Mouse (Mus musculus) hindbrain, postnatal 0 days (tissue): ENCODE data around the gene Cebpzos. TPM values are rescaled to one million over a fixed set of nuclear protein-coding genes. Genes with fewer than 3 reads are reported as not detected.

Experiments
- ATAC-seq: fragments of 200-750 bp; cut with Nextera tagmentation; 2 replicates; pipeline ENCODE4 v1.8.0; 2017; ENCODE audit warnings: mild to moderate bottlenecking, moderate TSS enrichment, moderate library complexity
- DNase-seq: peaks from one replicate; pipeline ENCODE4 v3.0.0-alpha.2; 2015; ENCODE audit warnings: low spot score
- H3K27ac ChIP-seq: fragments of 300-500 bp; sonication (generic); 2 replicates; pipeline ENCODE4 v1.5.1; 2014; ENCODE audit warnings: mild to moderate bottlenecking
- H3K27me3 ChIP-seq: fragments of 300-500 bp; sonication (generic); 2 replicates; pipeline ENCODE4 v1.6.1; 2014; ENCODE audit warnings: low read length, mixed read lengths; ENCODE audit not compliant: insufficient read depth
- H3K36me3 ChIP-seq: fragments of 300-500 bp; sonication (generic); 2 replicates; pipeline ENCODE4 v1.6.1; 2014; ENCODE audit warnings: low read length, mixed read lengths; ENCODE audit not compliant: insufficient read depth
- H3K4me1 ChIP-seq: fragments of 300-500 bp; sonication (generic); 2 replicates; pipeline ENCODE4 v1.6.1; 2014; ENCODE audit warnings: antibody characterized with exemption, low read length, mixed read lengths; ENCODE audit not compliant: insufficient read depth
- H3K4me2 ChIP-seq: fragments of 300-500 bp; sonication (generic); 2 replicates; pipeline ENCODE4 v1.6.1; 2014; ENCODE audit warnings: low read depth, mild to moderate bottlenecking, low read length, moderate library complexity, mixed read lengths
- H3K4me3 ChIP-seq: fragments of 300-500 bp; sonication (generic); 2 replicates; pipeline ENCODE4 v1.5.1; 2014; ENCODE audit warnings: low read length
- H3K9ac ChIP-seq: fragments of 300-500 bp; sonication (generic); replicated peaks from 2 replicates; pipeline ENCODE4 v1.6.1; 2014; ENCODE audit warnings: mild to moderate bottlenecking, low read length, moderate library complexity, mixed read lengths
- H3K9me3 ChIP-seq: fragments of 300-500 bp; sonication (generic); 2 replicates; pipeline ENCODE4 v1.6.1; 2016; ENCODE audit warnings: low read length, mixed read lengths
- CTCF ChIP-seq: IDR thresholded peaks from 2 replicates; pipeline ENCODE4 v1.5.1; 2016; ENCODE audit warnings: antibody characterized with exemption, control low read depth, low read depth
- WGBS: fragments of 180-500 bp; shearing (Covaris S2); extraction: QIAGEN DNeasy Blood & Tissue Kit; methylation state at CpG from one replicate; pipeline ENCODE4 v1.1.7; 2014; 5-methylcytosine and 5-hydroxymethylcytosine counted together
- polyA plus RNA-seq: library from polyadenylated mRNA; unstranded; fragments of >200 nt; fragmentation: Nextera tagmentation; extraction: Ambion mirVana; gene quantifications from 2 replicates; pipeline ENCODE4 v1.2.1, GENCODE M21; 2015
- total RNA-seq: library from RNA; depleted of rRNA; stranded (reverse); fragments of >200 nt; gene quantifications from 2 replicates; pipeline ENCODE4 v1.2.3, GENCODE M21; 2014; rRNA removed

Gene Cebpzos
- total RNA-seq (18.5 and 32.6 TPM in 2 replicates), polyA plus RNA-seq (140 and 149 TPM in 2 replicates)

DNA sequence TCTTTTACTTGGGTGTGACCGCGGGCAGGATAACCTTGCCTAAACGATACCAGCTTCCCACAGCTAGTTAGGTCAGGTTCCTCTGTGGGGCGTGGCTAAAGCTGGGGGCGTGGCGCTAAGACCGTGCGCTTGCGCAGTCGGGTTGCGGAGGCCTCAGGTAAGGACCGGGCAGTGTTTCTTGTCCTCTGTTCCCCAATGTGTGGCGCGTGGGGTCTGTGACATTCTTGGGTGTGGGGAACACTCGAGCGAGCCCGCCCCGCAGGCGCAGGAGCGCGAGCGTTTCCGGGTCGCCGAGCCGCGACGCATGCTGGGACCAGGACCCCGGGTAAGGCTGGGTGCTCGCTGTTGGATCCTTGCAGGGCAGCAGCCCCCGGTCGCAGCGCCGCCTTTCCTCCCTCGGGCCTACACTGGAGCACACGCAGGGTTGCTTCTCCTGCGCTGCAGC, at the start of gene Cebpzos:
Gene Cebpzos, plus strand, starts transcription at position 132 of the 445 bp plus-strand sequence.
- Histone ChIP-seq H3K27me3 (no peaks in the 10 kb centered on the region), H3K27ac (peak within 1 kb of the TSS; percentile 84), H3K36me3 (peaks cover 10% of the 10 kb centered on the region; the same call in 1 of the 2 replicates), H3K4me2 (peak within 1 kb of the TSS; percentile 89), H3K9ac (peak within 1 kb of the TSS; percentile 87), H3K4me1 (peaks cover 10% of the 10 kb centered on the region; the same call in 1 of the 2 replicates), H3K9me3 (no peaks in the 10 kb centered on the region), H3K4me3 (peak within 1 kb of the TSS; percentile 72)
- ATAC-seq (peak; percentile 96), DNase-seq (peak; percentile 94)
- under 1% methylated on average over 37 of the region's 37 CpGs for WGBS
- no peak; the same call in 1 of the 2 replicates for TF ChIP-seq CTCF

DNA sequence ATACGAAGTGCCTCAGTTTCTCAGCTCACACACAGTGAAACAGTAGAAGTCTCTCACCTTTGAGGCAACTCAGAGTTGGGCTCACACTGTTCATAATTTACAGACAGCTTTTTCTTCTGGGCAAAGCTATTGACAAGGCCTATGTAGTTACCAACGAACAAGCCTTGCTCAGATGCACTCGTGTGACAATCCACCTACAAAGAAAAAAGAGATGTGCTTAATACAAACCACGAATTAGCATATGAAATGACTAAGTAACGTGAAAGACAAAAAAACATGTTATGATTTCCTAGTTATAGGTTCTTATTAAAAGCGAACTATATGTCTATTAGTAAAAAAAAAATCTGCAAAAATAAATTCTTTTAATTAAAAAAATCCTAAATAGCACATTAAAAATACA, 42.4 kb upstream of the Cebpzos start:
- 87% methylated on average over 6 of the region's 6 CpGs for WGBS
- TF ChIP-seq CTCF = no peak
- H3K4me3 ChIP-seq = no peak overlapping the region
- ATAC-seq = no peak
- H3K4me1 ChIP-seq = no peaks in the 10 kb centered on the region
- no peaks in the 10 kb centered on the region for H3K27me3 ChIP-seq
- no peak for DNase-seq
- H3K36me3 ChIP-seq = no peaks in the 10 kb centered on the region
- H3K27ac ChIP-seq = no peak overlapping the region
- H3K9ac ChIP-seq = no peak overlapping the region
- no peak overlapping the region for H3K4me2 ChIP-seq
- no peaks in the 10 kb centered on the region for H3K9me3 ChIP-seq

DNA sequence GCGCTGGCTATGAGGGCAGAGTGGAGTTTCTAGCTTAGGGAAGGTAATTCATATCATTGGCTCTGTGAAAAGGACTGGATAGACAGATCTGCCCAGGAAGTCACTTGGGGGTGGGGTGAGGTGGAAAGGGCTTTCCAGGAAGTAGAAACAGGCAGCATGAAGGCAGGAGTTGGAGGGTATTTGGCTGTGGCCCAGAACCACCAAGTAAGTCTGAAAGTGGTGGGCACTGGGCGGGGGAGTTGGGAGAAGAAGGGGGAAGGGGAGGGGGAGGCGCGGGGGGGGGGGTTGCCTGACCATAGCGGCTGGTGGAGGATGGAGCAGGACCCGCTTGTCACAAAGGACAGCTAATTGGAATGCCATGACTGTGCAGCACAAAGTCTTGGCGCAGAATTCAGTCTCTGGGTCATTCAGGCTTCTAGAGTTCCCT, 34.4 kb upstream of the Cebpzos start:
- Histone ChIP-seq H3K36me3 (no peaks in the 10 kb centered on the region), H3K27ac (peak overlapping the region; percentile 79), H3K9ac (peak overlapping the region; percentile 58), H3K27me3 (no peaks in the 10 kb centered on the region), H3K9me3 (no peaks in the 10 kb centered on the region), H3K4me3 (peak overlapping the region; percentile 48), H3K4me1 (no peaks in the 10 kb centered on the region), H3K4me2 (peak overlapping the region; percentile 70)
- WGBS = 15% methylated on average over 4 of the region's 7 CpGs
- ATAC-seq (peak; percentile 89), DNase-seq (peak; percentile 35)
- no peak for TF ChIP-seq CTCF

DNA sequence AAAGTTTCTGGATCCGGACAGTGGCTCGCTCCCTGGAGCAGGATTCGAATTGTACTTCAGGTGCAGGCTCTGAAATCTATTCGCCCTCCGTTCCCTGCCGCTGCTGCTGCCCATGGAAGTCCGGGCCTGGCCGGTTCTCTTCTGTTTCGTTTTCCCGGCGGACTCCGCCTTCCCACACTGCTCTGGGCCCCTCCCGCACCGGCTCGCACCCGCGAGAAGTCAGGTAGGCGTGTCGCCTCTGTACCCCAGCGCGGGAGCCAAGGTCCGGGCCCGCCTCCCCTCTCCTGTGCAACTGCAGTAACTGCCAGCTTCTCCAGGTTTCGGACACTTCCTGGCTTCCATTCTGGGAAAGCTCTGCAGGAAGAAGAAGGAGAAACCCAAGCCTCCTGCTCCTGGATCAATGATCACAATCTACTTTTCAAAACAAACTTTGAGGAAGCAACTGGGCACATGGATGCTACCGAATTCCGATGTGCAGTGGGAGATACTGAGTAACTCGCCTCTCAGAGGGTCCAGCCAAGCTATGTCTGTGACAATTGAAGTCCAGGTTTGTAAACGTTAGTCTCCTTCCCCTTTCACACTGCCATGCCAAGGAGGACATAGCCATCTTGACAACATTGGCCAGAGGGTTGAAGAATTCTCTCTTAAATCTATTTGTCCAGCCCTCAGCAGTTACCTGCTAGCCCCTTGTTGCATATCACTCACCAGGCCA, 33.7 kb upstream of the Cebpzos start, which contains the start of gene Eif2ak2:
Gene Eif2ak2, minus strand, starts transcription at position 173 of the 712 bp plus-strand sequence.
- peak; percentile 78 for DNase-seq
- TF ChIP-seq CTCF = no peak
- 3% methylated on average over 28 of the region's 28 CpGs for WGBS
- Histone ChIP-seq H3K4me2 (peak within 1 kb of the TSS; percentile 70), H3K27ac (peak within 1 kb of the TSS; percentile 79), H3K4me3 (peak within 1 kb of the TSS; percentile 48), H3K4me1 (no peaks in the 10 kb centered on the region), H3K27me3 (no peaks in the 10 kb centered on the region), H3K9me3 (no peaks in the 10 kb centered on the region), H3K9ac (peak within 1 kb of the TSS; percentile 58), H3K36me3 (no peaks in the 10 kb centered on the region)
- peak; percentile 96 for ATAC-seq

DNA sequence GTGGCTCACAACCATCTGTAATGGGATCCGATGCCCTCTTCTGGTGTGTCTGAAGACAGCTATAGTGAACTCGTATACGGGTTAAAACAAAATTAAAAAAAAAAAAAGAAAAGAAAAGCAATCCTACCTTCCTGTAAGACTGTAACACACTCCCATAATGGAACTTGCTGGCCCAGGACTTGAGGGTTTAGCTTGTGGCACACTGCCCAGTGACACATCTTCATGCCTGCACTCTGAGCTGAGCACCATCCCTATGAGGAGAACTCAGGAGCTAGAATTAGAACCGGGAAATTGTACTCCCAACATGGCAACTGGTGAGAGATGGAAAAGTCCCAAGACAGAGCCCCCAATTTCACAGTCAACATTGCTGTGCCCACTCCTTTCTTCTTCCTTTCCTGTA, 33.0 kb upstream of the Cebpzos start:
- Histone ChIP-seq H3K4me2 (no peak overlapping the region), H3K27ac (no peak overlapping the region), H3K36me3 (no peaks in the 10 kb centered on the region), H3K27me3 (no peaks in the 10 kb centered on the region), H3K4me1 (no peaks in the 10 kb centered on the region), H3K9me3 (no peaks in the 10 kb centered on the region), H3K4me3 (no peak overlapping the region), H3K9ac (no peak overlapping the region)
- WGBS = 82% methylated on average over 4 of the region's 4 CpGs
- ATAC-seq (no peak), DNase-seq (no peak)
- TF ChIP-seq CTCF = no peak

DNA sequence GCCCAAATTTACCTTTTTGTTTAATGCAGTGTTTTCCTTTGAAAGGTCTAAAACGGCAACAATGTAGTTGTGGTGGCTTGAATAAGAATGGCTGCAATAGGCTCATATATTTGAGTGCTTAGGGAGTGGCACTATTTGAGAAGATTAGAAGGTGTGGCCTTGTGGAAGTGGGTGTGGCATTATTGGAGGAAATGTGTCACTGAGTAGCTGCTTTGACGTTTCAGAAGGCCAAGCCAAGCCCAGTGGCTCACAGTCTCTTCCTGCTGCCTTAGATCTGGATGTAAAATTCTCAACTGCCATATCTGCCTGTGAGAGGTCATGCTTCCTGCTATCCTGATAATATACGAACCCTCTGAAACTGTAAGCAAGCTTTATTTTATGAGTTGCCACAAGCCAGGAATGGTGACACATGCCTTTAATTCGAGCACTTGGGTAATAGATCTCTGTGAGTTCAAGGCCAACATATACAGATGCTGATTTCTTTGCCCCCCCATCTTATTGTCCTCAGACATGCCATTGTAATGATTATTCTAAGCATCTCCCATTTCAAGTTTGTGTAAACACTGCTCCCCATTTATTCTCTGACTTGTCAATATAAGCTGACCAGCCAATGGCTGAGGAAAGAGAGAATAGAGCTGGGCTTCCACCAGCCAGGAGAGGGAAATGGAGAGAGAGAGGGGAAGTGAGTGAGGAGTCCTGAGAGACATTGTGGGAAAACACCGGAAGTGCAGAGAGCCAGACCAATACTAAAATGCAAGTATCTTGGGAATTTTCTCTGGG, 30.8 kb upstream of the Cebpzos start:
- WGBS = 87% methylated on average over 5 of the region's 5 CpGs
- no peak overlapping the region for H3K27ac ChIP-seq
- no peaks in the 10 kb centered on the region for H3K9me3 ChIP-seq
- DNase-seq (no peak), ATAC-seq (no peak)
- H3K4me1 ChIP-seq = no peaks in the 10 kb centered on the region
- no peak for TF ChIP-seq CTCF
- H3K36me3 ChIP-seq = no peaks in the 10 kb centered on the region
- no peak overlapping the region for H3K4me3 ChIP-seq
- no peak overlapping the region for H3K4me2 ChIP-seq
- H3K9ac ChIP-seq = no peak overlapping the region
- H3K27me3 ChIP-seq = no peaks in the 10 kb centered on the region
